Mouse (Mus musculus) CH12.LX (cell line): ENCODE results near the gene Cfap45. TPM values are rescaled to one million over a fixed set of nuclear protein-coding genes. Genes with fewer than 3 reads are reported as not detected.

Experiments
- DNase-seq: peaks from one replicate; pipeline ENCODE4 v3.0.0-alpha.2; 2013; ENCODE audit errors: extremely low read depth
- H3K27ac ChIP-seq: 2 replicates; pipeline ENCODE4 v1.5.1; 2012; ENCODE audit warnings: low read depth, mild to moderate bottlenecking, control low read depth, moderate library complexity; ENCODE audit not compliant: insufficient read depth
- H3K27me3 ChIP-seq: replicated peaks from 2 replicates; pipeline ENCODE3; 2012; ENCODE audit warnings: inconsistent platforms
- H3K36me3 ChIP-seq, 2 experiments: replicated peaks in 1 of 2; 2 replicates each; pipeline versions ENCODE3 to v1.6.1; 2012; ENCODE audit warnings: inconsistent platforms in 1 of 2, low read length in 1 of 2, mild to moderate bottlenecking in 1 of 2, mixed read lengths in 1 of 2, moderate library complexity in 1 of 2; ENCODE audit not compliant: control insufficient read depth in 1 of 2, insufficient read depth in 1 of 2
- H3K4me1 ChIP-seq, 2 experiments: 2 replicates each; pipeline ENCODE4 v1.6.1; 2012; ENCODE audit warnings: inconsistent platforms in 1 of 2, moderate library complexity in 1 of 2; ENCODE audit not compliant: insufficient read depth in 2 of 2, control insufficient read depth in 1 of 2
- H3K4me2 ChIP-seq: 2 replicates; pipeline ENCODE4 v1.6.1; 2012; ENCODE audit warnings: low read depth, mild to moderate bottlenecking, control low read depth; ENCODE audit not compliant: poor library complexity, insufficient read depth, severe bottlenecking
- H3K4me3 ChIP-seq, 3 experiments: fragments of 150-350 bp in 1 of 3; sonication (generic) in 1 of 3; replicated peaks in 1 of 3; 2 replicates each; pipeline versions ENCODE3 to v1.5.1; 2011 to 2012; ENCODE audit warnings: low read depth in 2 of 3, low read length in 2 of 3, mild to moderate bottlenecking in 2 of 3, moderate library complexity in 2 of 3, control low read depth in 1 of 3, improper control_type of control experiment in 1 of 3, inconsistent platforms in 1 of 3, mixed read lengths in 1 of 3; ENCODE audit not compliant: poor library complexity in 1 of 3
- H3K79me2 ChIP-seq: replicated peaks from 2 replicates; pipeline ENCODE4 v1.6.1; 2012; ENCODE audit warnings: mild to moderate bottlenecking, moderate library complexity; ENCODE audit not compliant: control insufficient read depth, poor library complexity, insufficient read depth, severe bottlenecking; ENCODE audit errors: extremely low read depth
- H3K9ac ChIP-seq: 2 replicates; pipeline ENCODE4 v1.6.1; 2012; ENCODE audit warnings: low read depth, mild to moderate bottlenecking, control low read depth, moderate library complexity; ENCODE audit not compliant: insufficient read depth
- H3K9me3 ChIP-seq: replicated peaks from 2 replicates; pipeline ENCODE3; 2012; ENCODE audit warnings: low read length, inconsistent platforms, mixed read lengths
- CHD2 ChIP-seq: IDR thresholded peaks from 2 replicates; pipeline ENCODE4 v1.6.1; 2011; ENCODE audit warnings: low read length, improper control_type of control experiment
- CTCF ChIP-seq, 2 experiments: IDR thresholded peaks in 1 of 2; conservative IDR thresholded peaks in 1 of 2; 2 replicates each; pipeline ENCODE4 v1.5.1; 2011 to 2012; ENCODE audit warnings: low read depth in 2 of 2, low read length in 2 of 2, improper control_type of control experiment in 1 of 2, inconsistent platforms in 1 of 2, mild to moderate bottlenecking in 1 of 2, moderate library complexity in 1 of 2
- E2F4 ChIP-seq: IDR thresholded peaks from 2 replicates; pipeline ENCODE4 v1.6.1; 2011; ENCODE audit warnings: low read depth, low read length, improper control_type of control experiment; ENCODE audit not compliant: insufficient replicate concordance
- ELF1 ChIP-seq: IDR thresholded peaks from 2 replicates; pipeline ENCODE4 v1.6.1; 2014; ENCODE audit warnings: low read depth, mild to moderate bottlenecking, inconsistent platforms, low read length, improper control_type of control experiment
- EP300 ChIP-seq: IDR thresholded peaks from 2 replicates; pipeline ENCODE4 v1.6.1; 2011; ENCODE audit warnings: low read length, improper control_type of control experiment
- HCFC1 ChIP-seq: IDR thresholded peaks from 2 replicates; pipeline ENCODE4 v1.6.1; 2012; ENCODE audit warnings: low read depth, mild to moderate bottlenecking, inconsistent platforms, low read length, improper control_type of control experiment
- JUN ChIP-seq: IDR thresholded peaks from 2 replicates; pipeline ENCODE4 v1.6.1; 2011; ENCODE audit warnings: low read depth, mild to moderate bottlenecking, low read length, improper control_type of control experiment, moderate library complexity; ENCODE audit not compliant: insufficient read depth
- JUND ChIP-seq: conservative IDR thresholded peaks from 2 replicates; pipeline ENCODE4 v1.6.1; 2011; ENCODE audit warnings: low read depth, low read length, improper control_type of control experiment
- KAT2A ChIP-seq: IDR thresholded peaks from 2 replicates; pipeline ENCODE4 v1.6.1; 2012; ENCODE audit warnings: low read length, improper control_type of control experiment, inconsistent platforms; ENCODE audit not compliant: insufficient replicate concordance
- MAFK ChIP-seq: IDR thresholded peaks from 2 replicates; pipeline ENCODE4 v1.6.1; 2011; ENCODE audit warnings: low read length, improper control_type of control experiment; ENCODE audit not compliant: insufficient replicate concordance
- MAX ChIP-seq: IDR thresholded peaks from 2 replicates; pipeline ENCODE4 v1.6.1; 2011; ENCODE audit warnings: low read length, improper control_type of control experiment
- MEF2A ChIP-seq: IDR thresholded peaks from 2 replicates; pipeline ENCODE4 v1.6.1; 2014; ENCODE audit warnings: low read depth, mild to moderate bottlenecking, inconsistent platforms, low read length, improper control_type of control experiment, borderline replicate concordance
- MYC ChIP-seq: IDR thresholded peaks from 2 replicates; pipeline ENCODE4 v1.6.1; 2011; ENCODE audit warnings: low read depth, mild to moderate bottlenecking, improper control_type of control experiment, low read length
- NELFE ChIP-seq: IDR thresholded peaks from 2 replicates; pipeline ENCODE4 v1.6.1; 2011; ENCODE audit warnings: low read depth, low read length, improper control_type of control experiment
- NRF1 ChIP-seq: IDR thresholded peaks from 2 replicates; pipeline ENCODE4 v1.6.1; 2014; ENCODE audit warnings: low read depth, mild to moderate bottlenecking, inconsistent platforms, low read length, improper control_type of control experiment, moderate library complexity
- PAX5 ChIP-seq: IDR thresholded peaks from 2 replicates; pipeline ENCODE4 v1.6.1; 2012; ENCODE audit warnings: low read length, inconsistent platforms, mixed read lengths
- RAD21 ChIP-seq: IDR thresholded peaks from 2 replicates; pipeline ENCODE4 v1.6.1; 2011; ENCODE audit warnings: low read depth, mild to moderate bottlenecking, low read length, improper control_type of control experiment, moderate library complexity
- RCOR1 ChIP-seq: conservative IDR thresholded peaks from 2 replicates; pipeline ENCODE4 v1.6.1; 2012; ENCODE audit warnings: low read depth, mild to moderate bottlenecking, inconsistent platforms, low read length, improper control_type of control experiment
- SIN3A ChIP-seq: IDR thresholded peaks from 2 replicates; pipeline ENCODE4 v1.6.1; 2012; ENCODE audit warnings: low read length, improper control_type of control experiment, inconsistent platforms
- TBP ChIP-seq: conservative IDR thresholded peaks from 2 replicates; pipeline ENCODE4 v1.6.1; 2011; ENCODE audit warnings: low read depth, low read length, improper control_type of control experiment
- TCF12 ChIP-seq: IDR thresholded peaks from 2 replicates; pipeline ENCODE4 v1.6.1; 2014; ENCODE audit warnings: low read depth, mild to moderate bottlenecking, inconsistent platforms, low read length, improper control_type of control experiment
- ZC3H11A ChIP-seq: IDR thresholded peaks from 2 replicates; pipeline ENCODE4 v1.6.1; 2012; ENCODE audit warnings: low read depth, mild to moderate bottlenecking, inconsistent platforms, low read length, improper control_type of control experiment
- ZKSCAN1 ChIP-seq: IDR thresholded peaks from 2 replicates; pipeline ENCODE4 v1.6.1; 2012; ENCODE audit warnings: low read depth, inconsistent platforms, low read length, improper control_type of control experiment, borderline replicate concordance
- ZMIZ1 ChIP-seq: IDR thresholded peaks from 2 replicates; pipeline ENCODE4 v1.6.1; 2012; ENCODE audit warnings: low read depth, mild to moderate bottlenecking, inconsistent platforms, low read length, improper control_type of control experiment
- ZNF384 ChIP-seq: IDR thresholded peaks from 2 replicates; pipeline ENCODE4 v1.6.1; 2012; ENCODE audit warnings: low read depth, low read length, improper control_type of control experiment, inconsistent platforms
- dilution Hi-C: fragments of 300-500 bp; cut with MboI; formaldehyde crosslinking; loops from 2 replicates; pipeline ENCODE4 v1.14.3; 2020; ENCODE audit warnings: low sequenced_read_pairs; ENCODE audit not compliant: extremely low pct_unique_long_range_greater_than_20kb, extremely low pct_ligation_motif_present
- in situ Hi-C: fragments of 300-500 bp; cut with MboI; formaldehyde crosslinking; loops from 3 replicates; pipeline ENCODE4 v1.14.3; 2019; ENCODE audit warnings: low sequenced_read_pairs, low pct_ligation_motif_present, low pct_unique_long_range_greater_than_20kb, mixed read lengths
- polyA plus RNA-seq: library from polyadenylated mRNA; unstranded; fragments of >175 nt; gene quantifications from 2 replicates; pipeline ENCODE4 v1.2.1, GENCODE M21; 2012; ENCODE audit warnings: low read depth; ENCODE audit not compliant: insufficient read length
- total RNA-seq, 2 experiments: library from RNA; depleted of rRNA; stranded (reverse); fragments of 300-350 nt in 1 of 2; fragments of >200 nt in 1 of 2; gene quantifications; 2 replicates each; pipeline ENCODE4 v1.2.3; 2012 to 2014

Gene Cfap45
- total and polyA plus RNA-seq, 3 experiments = not detected

DNA sequence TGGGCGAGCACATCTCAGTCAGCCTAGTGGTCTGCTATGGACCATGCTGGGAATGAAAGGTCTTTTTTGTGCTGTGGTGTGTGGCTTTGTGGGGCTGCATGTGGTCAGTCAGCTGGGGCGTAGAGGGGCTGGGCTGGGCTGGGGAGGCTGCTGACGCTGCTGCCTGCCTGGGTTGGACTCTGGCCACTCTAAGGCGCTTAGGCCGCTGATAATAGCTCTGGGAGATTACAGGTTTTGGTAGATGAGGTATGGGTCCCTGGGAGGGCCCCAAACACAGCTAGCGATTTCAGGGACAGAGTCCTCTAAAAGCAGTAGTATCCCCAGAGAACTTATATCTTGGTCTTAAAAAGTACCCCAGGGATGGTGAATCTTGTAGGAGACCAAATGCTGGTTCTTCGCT, 31.8 kb upstream of the Cfap45 start:
- Histone ChIP-seq H3K4me1 (peaks cover 0 to 31% of the 10 kb centered on the region in 2 experiments; a peak in 2 of 4 replicates), H3K4me3 (no peak overlapping the region), H3K27me3 (no peaks in the 10 kb centered on the region), H3K27ac (no peak overlapping the region), H3K4me2 (no peak overlapping the region)
- in situ Hi-C loops = no loop called here
- no peak for TF ChIP-seq E2F4
- TF ChIP-seq TBP = no peak
- no peak for TF ChIP-seq MAFK
- TF ChIP-seq ZMIZ1 = no peak
- TF ChIP-seq KAT2A = no peak
- no peak for TF ChIP-seq JUND
- no peak for TF ChIP-seq ZC3H11A
- no peak for TF ChIP-seq CTCF (conservative IDR thresholded peaks at IDR 0.05 in 1 of 2, IDR thresholded peaks at IDR 0.05 in 1 of 2; ENCODE audit: low read depth in 2 of 2, low read length in 2 of 2)
- no peak for TF ChIP-seq ZNF384
- no peak for TF ChIP-seq ZKSCAN1
- TF ChIP-seq NELFE = no peak
- no peak for TF ChIP-seq JUN
- no peak for TF ChIP-seq MAX
- TF ChIP-seq, all 38 proteins: peak for 0
- Histone ChIP-seq H3K79me2 (no peaks in the 10 kb centered on the region), H3K36me3 (peaks cover 6 to 61% of the 10 kb centered on the region in 2 experiments), H3K9ac (no peak overlapping the region), H3K9me3 (no peaks in the 10 kb centered on the region)
- DNase-seq = no peak
- dilution Hi-C loops = no loop called here

DNA sequence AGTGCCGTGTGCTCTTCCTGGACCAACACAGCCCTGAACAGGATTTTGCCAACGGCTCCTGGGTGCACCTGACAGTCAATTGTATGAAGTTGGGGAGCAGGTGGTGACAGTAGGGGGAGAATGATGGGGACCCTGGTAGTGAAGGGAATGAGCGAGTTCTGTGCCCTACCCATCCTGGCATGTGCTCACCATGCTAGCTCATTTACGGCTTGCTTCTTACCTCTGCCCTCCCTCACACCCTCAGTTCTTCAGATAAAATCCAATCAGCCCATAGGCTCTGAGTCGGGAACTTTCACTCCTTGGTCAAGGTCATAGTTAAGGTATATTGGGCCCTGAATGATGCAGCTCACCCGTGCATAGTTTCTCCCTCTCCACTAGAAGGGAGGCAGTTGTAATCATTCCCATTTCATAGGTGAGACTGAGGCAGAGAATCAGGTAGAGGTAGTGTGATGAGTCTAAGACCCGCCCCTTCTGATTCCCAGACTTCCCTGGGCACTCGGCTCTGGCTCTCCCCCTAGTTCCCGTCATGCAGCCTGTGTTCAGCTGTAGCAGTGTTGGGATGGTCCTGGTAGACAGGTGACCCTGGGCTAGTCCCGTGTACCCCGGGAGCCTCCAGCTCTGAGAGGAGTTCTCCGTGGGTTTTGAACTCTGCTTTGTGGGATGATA, 30.9 kb upstream of the Cfap45 start:
- in situ Hi-C loops = no loop called here
- H3K9me3 ChIP-seq = no peaks in the 10 kb centered on the region
- TF ChIP-seq TCF12 (no peak), ELF1 (no peak), CHD2 (no peak), HCFC1 (no peak), RCOR1 (no peak), EP300 (no peak), ZMIZ1 (no peak), RAD21 (no peak), SIN3A (no peak), KAT2A (no peak), ZNF384 (no peak), MEF2A (no peak), CTCF (conservative IDR thresholded peaks at IDR 0.05 in 1 of 2, IDR thresholded peaks at IDR 0.05 in 1 of 2; ENCODE audit: low read depth in 2 of 2, low read length in 2 of 2) (no peak), NRF1 (no peak), MYC (no peak), ZC3H11A (no peak), PAX5 (no peak)
- H3K36me3 ChIP-seq = peaks cover 6 to 60% of the 10 kb centered on the region in 2 experiments
- no peak overlapping the region; the same call in 1 of the 2 replicates for H3K4me2 ChIP-seq
- no peak overlapping the region for H3K4me3 ChIP-seq
- H3K9ac ChIP-seq = no peak overlapping the region
- no peaks in the 10 kb centered on the region for H3K79me2 ChIP-seq
- DNase-seq = no peak
- no peaks in the 10 kb centered on the region for H3K27me3 ChIP-seq
- no peak overlapping the region for H3K27ac ChIP-seq
- peaks cover 0 to 31% of the 10 kb centered on the region in 2 experiments; a peak in 2 of 4 replicates for H3K4me1 ChIP-seq
- dilution Hi-C loops = no loop called here
